Mouse (Mus musculus): ENCODE measurements around the gene Zcchc2. TPM values are rescaled to one million over a fixed set of nuclear protein-coding genes. Genes with fewer than 3 reads are reported as not detected.
A peak's percentile ranks its signal among the peaks of the same experiment; 100 is the strongest.

Gene Zcchc2
- total RNA-seq, 2 experiments from 2014 or later, result 22.7 to 24.9 TPM

DNA sequence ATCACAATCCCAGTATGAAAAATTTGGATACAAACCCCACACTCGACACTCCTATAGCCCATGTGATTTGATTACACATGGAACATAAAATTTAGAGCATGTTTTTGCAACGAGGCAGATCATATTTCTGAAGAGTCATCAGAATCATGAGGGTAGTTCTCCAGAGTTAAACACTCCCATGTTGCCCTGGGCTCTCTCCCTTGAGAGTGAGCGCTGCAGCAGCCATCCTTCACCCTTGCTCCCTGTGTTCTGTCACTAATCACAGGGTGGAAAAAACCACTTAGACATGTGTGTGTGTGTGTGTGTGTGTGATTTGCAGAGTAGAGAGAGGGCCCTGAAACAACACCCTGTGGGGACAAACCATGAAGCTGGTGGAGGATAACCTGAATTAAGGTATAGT is 2.0 kb upstream of the Zcchc2 start:
- intact Hi-C loops (cut with DNase I), result no loop called here
- no peak for DNase-seq

- intact Hi-C loops (cut with DNase I), result no loop called here
- DNase-seq, result no peak
Measured at GRCm38 (mm10) chr1:105988903-105989639, 1.1 kb upstream of the Zcchc2 start.

- DNase-seq, result no peak
- intact Hi-C loops (cut with DNase I), result no loop called here
Measured at GRCm38 (mm10) chr1:105989640-105989984, 594 bp upstream of the Zcchc2 start.

GRCm38 (mm10) chr1:105990911-105991761 is 930 bp downstream of the Zcchc2 start:
- intact Hi-C loops (cut with DNase I), result no loop called here
- peak; percentile 62 for DNase-seq

DNA sequence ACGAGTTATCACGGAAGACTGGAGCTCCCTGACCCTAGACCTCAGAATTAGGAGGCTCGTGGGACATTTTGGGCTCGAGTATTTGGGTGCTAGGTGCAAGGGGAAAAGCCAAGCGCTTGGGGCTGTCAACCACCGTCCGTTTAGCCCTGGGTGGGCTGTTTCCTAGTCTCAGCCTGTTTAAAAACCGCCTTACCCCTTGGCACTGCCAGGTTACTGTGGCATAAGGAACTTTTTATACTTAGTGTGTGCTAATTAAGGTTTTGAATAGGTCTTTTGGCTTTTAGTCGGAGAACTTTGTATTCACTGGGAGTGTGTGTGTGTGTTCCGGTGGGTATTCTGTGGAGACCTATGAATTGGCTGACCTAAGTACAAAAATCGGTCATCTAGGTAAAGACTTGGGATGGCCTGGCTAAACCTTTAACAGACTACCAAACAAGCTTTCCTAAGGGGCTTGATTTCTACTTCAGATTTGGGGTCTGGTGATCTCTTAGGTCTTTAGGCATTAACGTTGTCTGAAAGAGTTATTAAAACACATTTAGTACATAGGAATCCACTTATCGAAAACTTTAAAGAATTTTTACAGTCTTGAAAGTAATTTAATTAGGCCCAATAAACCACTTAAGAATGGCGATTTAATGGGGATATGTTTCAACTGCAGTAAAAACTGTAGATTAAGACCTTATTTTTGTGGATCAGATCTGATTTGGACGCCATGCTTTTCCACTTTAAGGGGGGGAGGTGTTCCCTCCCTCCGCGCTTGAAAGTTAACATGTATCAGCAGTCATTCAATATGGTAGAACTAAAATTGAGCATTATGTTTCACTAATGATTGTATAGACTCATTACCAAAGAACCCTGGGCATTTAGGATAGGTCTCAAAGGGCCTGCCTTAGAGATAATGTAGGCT is 2.0 kb downstream of the Zcchc2 start:
- intact Hi-C loops (cut with DNase I), result loop anchor here (2.0 kb wide), 1 partner anchor 47 kb away; no protein-coding TSS in a partner anchor
- DNase-seq, result no peak

DNA sequence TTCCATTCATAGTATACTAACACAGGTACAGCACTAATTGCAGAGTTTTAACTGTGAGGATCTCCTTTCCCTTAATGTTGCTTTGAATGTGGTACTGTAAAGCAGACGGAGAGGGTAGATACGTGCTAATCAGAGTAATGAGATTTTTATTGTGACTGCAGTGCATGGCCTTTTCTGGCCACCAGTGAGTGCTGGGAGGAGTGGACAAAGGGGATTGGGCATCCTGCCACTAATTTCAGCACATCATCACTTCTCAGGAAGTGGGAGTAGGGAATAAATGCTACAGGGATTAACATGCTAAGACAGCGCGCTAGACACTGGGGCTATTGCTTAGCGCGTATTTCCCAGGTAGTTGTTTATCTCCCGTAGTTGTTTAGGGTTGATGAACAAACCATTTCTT is 3.0 kb downstream of the Zcchc2 start:
- intact Hi-C loops (cut with DNase I), result loop anchor here (2.0 kb wide), 1 partner anchor 48 kb away; no protein-coding TSS in a partner anchor

DNA sequence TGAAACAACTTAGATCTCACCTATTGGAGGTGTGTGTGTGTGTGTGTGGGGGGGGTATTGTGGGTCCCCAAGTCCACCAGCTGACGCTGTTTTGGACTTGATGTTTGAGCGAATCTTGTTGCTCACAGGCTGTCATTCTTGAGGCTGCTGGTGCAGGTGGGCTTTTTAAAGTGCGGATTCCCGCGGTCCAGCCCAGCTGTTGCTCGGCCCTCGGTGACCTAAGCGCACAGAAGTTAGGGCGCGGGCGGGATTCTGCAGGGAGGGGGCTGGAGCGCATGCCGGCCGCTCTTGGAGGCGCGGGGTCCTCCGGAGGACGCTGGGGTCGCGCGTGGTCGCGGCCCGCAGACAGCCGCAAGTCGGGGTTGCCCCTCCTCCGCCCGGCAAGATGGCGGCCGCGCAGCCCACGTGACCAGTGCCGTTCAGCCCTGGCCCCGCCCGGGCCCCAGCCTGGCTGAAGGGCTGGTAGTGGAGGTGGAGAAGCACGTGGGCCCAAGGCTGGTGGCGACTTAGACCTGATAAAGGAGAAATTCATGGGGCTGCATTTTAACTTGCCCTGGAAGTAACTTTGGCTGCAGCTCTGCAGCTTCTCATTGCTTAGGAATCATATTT is 3.5 kb downstream of the Zcchc2 start:
- peak; percentile 90 for DNase-seq
- intact Hi-C loops (cut with DNase I), result loop anchor here (2.0 kb wide), 1 partner anchor 49 kb away; no protein-coding TSS in a partner anchor

More for the DNA sequence above, 3.0 kb downstream of the Zcchc2 start:
- DNase-seq, result peak; percentile 32

GRCm38 (mm10) chr1:105995966-105996365 is 5.8 kb downstream of the Zcchc2 start:
- intact Hi-C loops (cut with DNase I), result no loop called here
- DNase-seq, result no peak

GRCm38 (mm10) chr1:105997282-105997681 is 7.1 kb downstream of the Zcchc2 start:
- peak; percentile 7 for DNase-seq
- intact Hi-C loops (cut with DNase I), result no loop called here

DNA sequence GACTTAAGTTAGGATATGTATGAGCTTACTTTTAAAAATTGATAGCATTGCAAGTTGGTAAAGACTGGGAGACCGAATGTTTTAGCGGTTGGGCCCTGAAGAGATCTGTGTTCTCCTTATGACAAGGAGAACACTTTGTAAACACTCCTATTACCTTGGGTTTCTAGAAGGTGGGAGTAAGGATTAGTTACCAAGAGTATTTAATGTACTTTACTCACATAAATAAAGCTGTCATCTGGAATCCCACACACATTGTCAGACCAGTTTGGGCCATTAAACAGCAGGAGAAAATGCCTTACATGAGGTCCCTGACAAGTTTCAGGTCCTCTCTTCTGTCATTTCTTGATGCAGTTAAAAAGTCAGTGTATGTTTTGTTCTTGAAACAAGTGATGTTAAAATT is 9.6 kb downstream of the Zcchc2 start:
- intact Hi-C loops (cut with DNase I), result no loop called here
- DNase-seq, result no peak

- no peak for DNase-seq
- intact Hi-C loops (cut with DNase I), result no loop called here
Measured at GRCm38 (mm10) chr1:106007581-106007980, 17.4 kb downstream of the Zcchc2 start.

- intact Hi-C loops (cut with DNase I), result no loop called here
- no peak for DNase-seq
Measured at GRCm38 (mm10) chr1:106011097-106011496, 20.9 kb downstream of the Zcchc2 start.

GRCm38 (mm10) chr1:106013759-106014158 is 23.6 kb downstream of the Zcchc2 start:
- no peak for DNase-seq

GRCm38 (mm10) chr1:106016262-106016661 is 26.1 kb downstream of the Zcchc2 start:
- DNase-seq, result no peak
- intact Hi-C loops (cut with DNase I), result no loop called here

More at GRCm38 (mm10) chr1:106013759-106014158, 23.6 kb downstream of the Zcchc2 start:
- intact Hi-C loops (cut with DNase I), result no loop called here

- no peak for DNase-seq
- intact Hi-C loops (cut with DNase I), result no loop called here
Measured at GRCm38 (mm10) chr1:106019854-106020253, 29.6 kb downstream of the Zcchc2 start.

GRCm38 (mm10) chr1:106022998-106023397 is 32.8 kb downstream of the Zcchc2 start:
- intact Hi-C loops (cut with DNase I), result no loop called here

DNA sequence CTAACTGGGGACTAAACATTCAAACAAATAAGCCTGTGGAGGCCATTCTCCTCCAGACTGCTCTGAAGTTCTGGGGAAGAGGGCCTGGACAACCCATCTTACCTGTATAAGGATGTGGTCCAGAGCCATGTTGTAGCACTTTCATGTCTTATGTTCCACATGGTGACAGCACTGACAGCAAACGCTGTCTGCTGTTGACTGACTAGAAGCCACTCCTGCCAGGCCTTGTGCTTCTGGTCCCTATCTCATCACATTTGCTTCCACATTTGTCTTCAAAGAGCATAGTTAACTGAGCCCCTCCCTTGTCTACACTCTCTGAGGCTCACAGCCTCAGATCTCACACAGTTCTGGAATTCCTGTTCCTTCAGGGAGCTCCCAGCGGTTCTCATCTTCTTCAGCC is 34.0 kb downstream of the Zcchc2 start:
- no peak for DNase-seq
- intact Hi-C loops (cut with DNase I), result no loop called here

More at GRCm38 (mm10) chr1:106022998-106023397, 32.8 kb downstream of the Zcchc2 start:
- no peak for DNase-seq

- DNase-seq, result no peak
- intact Hi-C loops (cut with DNase I), result no loop called here
Measured at GRCm38 (mm10) chr1:106024778-106025177, 34.6 kb downstream of the Zcchc2 start.

DNA sequence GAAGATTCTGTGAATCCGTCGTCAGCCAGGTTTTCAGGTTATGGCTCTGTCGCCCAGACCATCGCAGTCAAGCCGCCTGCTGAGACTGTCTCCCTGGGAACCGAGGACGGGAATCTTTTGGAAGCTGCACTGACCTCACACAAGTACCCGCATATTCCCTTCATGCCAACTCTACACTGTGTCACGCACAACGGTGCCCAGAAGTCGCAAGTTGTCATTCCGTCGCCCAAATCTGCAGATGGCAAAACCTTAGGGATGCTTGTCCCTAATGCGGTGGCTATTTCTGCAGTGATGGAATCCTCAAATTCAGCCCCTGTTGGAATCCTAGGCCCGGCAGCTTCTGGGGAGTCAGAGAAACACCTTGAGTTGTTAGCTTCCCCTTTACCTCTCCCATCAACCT is 39.6 kb downstream of the Zcchc2 start:
- intact Hi-C loops (cut with DNase I), result no loop called here
- DNase-seq, result no peak

DNA sequence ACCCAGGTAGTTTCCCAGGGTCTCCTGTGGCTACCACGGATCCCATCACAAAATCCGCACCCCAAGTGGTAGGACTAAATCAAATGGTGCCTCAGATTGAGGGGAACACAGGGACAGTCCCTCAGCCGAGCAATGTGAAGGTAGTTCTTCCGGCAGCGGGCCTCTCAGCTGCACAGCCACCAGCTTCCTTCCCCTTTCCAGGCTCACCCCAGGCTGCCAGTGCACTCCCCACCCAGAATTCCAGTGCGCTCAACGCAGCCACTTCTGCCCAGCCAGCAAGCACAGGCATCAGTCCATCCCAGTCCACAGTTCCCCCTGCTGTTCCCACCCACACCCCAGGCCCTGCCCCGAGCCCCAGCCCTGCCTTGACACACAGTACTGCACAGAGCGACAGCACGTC is 40.1 kb downstream of the Zcchc2 start:
- intact Hi-C loops (cut with DNase I), result no loop called here
- no peak for DNase-seq

Data from left cerebral cortex, postnatal 4 days (tissue).